Mouse (Mus musculus) myocyte (in vitro differentiated cells): Measurements from ENCODE around the gene Gm4981.
"Not testable (repeated sequence)": the region's sequence is repeated elsewhere in the genome, so short reads cannot be mapped to it uniquely, and the experiment has no call there.

ENCODE experiments used
- CEBPB ChIP-seq: IDR thresholded peaks from 2 replicates; pipeline ENCODE4 v1.6.1; 2011; ENCODE audit warnings: mild to moderate bottlenecking, moderate library complexity; ENCODE audit not compliant: poor library complexity, insufficient read depth, severe bottlenecking
- E2F4 ChIP-seq: IDR thresholded peaks from one replicate; pipeline ENCODE4 v1.6.1; 2011; ENCODE audit warnings: mild to moderate bottlenecking, control low read depth, moderate library complexity; ENCODE audit not compliant: insufficient read depth
- MYOD1 ChIP-seq, 3 experiments: IDR thresholded peaks; one replicate each; pipeline ENCODE4 v1.6.1; 2011; ENCODE audit warnings: control low read depth in 2 of 3, low read depth in 2 of 3, mild to moderate bottlenecking in 2 of 3, moderate library complexity in 1 of 3; ENCODE audit not compliant: insufficient read length in 2 of 3, control insufficient read depth in 1 of 3
- MYOG ChIP-seq, 3 experiments: IDR thresholded peaks; one replicate each; pipeline ENCODE4 v1.6.1; 2011; ENCODE audit warnings: control low read depth in 2 of 3, low read depth in 2 of 3, mild to moderate bottlenecking in 2 of 3; ENCODE audit not compliant: insufficient read length in 2 of 3, control insufficient read depth in 1 of 3, insufficient read depth in 1 of 3
- POLR2A ChIP-seq: IDR thresholded peaks from one replicate; pipeline ENCODE4 v1.6.1; 2011; ENCODE audit warnings: low read depth, mild to moderate bottlenecking, control low read depth, moderate library complexity; ENCODE audit not compliant: insufficient read length
- POLR2AphosphoS2 ChIP-seq: IDR thresholded peaks from one replicate; pipeline ENCODE4 v1.6.1; 2011; ENCODE audit warnings: low read depth, control low read depth; ENCODE audit not compliant: insufficient read length
- REST ChIP-seq: IDR thresholded peaks from one replicate; pipeline ENCODE4 v1.6.1; 2011; ENCODE audit warnings: mild to moderate bottlenecking, control low read depth, moderate library complexity; ENCODE audit not compliant: insufficient read depth, insufficient read length
- SRF ChIP-seq: IDR thresholded peaks from one replicate; pipeline ENCODE4 v1.6.1; 2011; ENCODE audit warnings: low read depth; ENCODE audit not compliant: control insufficient read depth, insufficient read length
- TCF12 ChIP-seq: IDR thresholded peaks from one replicate; pipeline ENCODE4 v1.6.1; 2011; ENCODE audit warnings: mild to moderate bottlenecking, control low read depth; ENCODE audit not compliant: poor library complexity, insufficient read depth, severe bottlenecking
- TCF3 ChIP-seq: IDR thresholded peaks from one replicate; pipeline ENCODE4 v1.6.1; 2011; ENCODE audit warnings: low read depth, control low read depth; ENCODE audit not compliant: insufficient read length
- USF1 ChIP-seq: IDR thresholded peaks from one replicate; pipeline ENCODE4 v1.6.1; 2011; ENCODE audit warnings: low read depth, mild to moderate bottlenecking, control low read depth, moderate library complexity

GRCm38 (mm10) chr10:58231088-58231487, 5.4 kb downstream of the Gm4981 start:
- not testable (repeated sequence) for TF ChIP-seq TCF12; REST; POLR2A; SRF; CEBPB; USF1; POLR2AphosphoS2; E2F4; MYOG (IDR thresholded peaks at IDR 0.05; ENCODE audit: control insufficient read depth in 1 of 3, insufficient read depth in 1 of 3, insufficient read length in 2 of 3, low read depth in 2 of 3); MYOD1 (IDR thresholded peaks at IDR 0.05; ENCODE audit: control insufficient read depth in 1 of 3, insufficient read length in 2 of 3, low read depth in 2 of 3); TCF3
